Mouse (Mus musculus) midbrain, embryonic 16.5 days (tissue): ENCODE results near the gene Sbno2. TPM values are rescaled to one million over a fixed set of nuclear protein-coding genes. Genes with fewer than 3 reads are reported as not detected.

Experiments
- ATAC-seq: fragments of 200-750 bp; cut with Nextera tagmentation; 2 replicates; pipeline ENCODE4 v1.8.0; 2017; ENCODE audit warnings: moderate TSS enrichment
- H3K27ac ChIP-seq: fragments of 300-500 bp; sonication (generic); 2 replicates; pipeline ENCODE4 v1.5.1; 2014; ENCODE audit warnings: mild to moderate bottlenecking, low read length, mixed read lengths
- H3K27me3 ChIP-seq: fragments of 300-500 bp; sonication (generic); 2 replicates; pipeline ENCODE4 v1.6.1; 2014; ENCODE audit warnings: low read depth, low read length, mixed read lengths; ENCODE audit not compliant: control insufficient read depth, insufficient read depth
- H3K36me3 ChIP-seq: fragments of 300-500 bp; sonication (generic); 2 replicates; pipeline ENCODE4 v1.6.1; 2014; ENCODE audit warnings: mild to moderate bottlenecking, low read length, moderate library complexity, mixed read lengths; ENCODE audit not compliant: control insufficient read depth, insufficient read depth
- H3K4me1 ChIP-seq: fragments of 300-500 bp; sonication (generic); 2 replicates; pipeline ENCODE4 v1.6.1; 2014; ENCODE audit warnings: mild to moderate bottlenecking, low read length, mixed read lengths; ENCODE audit not compliant: control insufficient read depth, insufficient read depth
- H3K4me2 ChIP-seq: fragments of 300-500 bp; sonication (generic); 2 replicates; pipeline ENCODE4 v1.6.1; 2014; ENCODE audit warnings: mild to moderate bottlenecking, low read length, mixed read lengths
- H3K4me3 ChIP-seq: fragments of 300-500 bp; sonication (generic); 2 replicates; pipeline ENCODE4 v1.5.1; 2014; ENCODE audit warnings: low read depth, mild to moderate bottlenecking, low read length, moderate library complexity, mixed read lengths
- H3K9ac ChIP-seq: fragments of 300-500 bp; sonication (generic); 2 replicates; pipeline ENCODE4 v1.6.1; 2014; ENCODE audit warnings: low read depth, low read length, mixed read lengths
- H3K9me3 ChIP-seq: fragments of 300-500 bp; sonication (generic); replicated peaks from 2 replicates; pipeline ENCODE4 v1.6.1; 2014; ENCODE audit warnings: mild to moderate bottlenecking, low read length, mixed read lengths; ENCODE audit not compliant: control insufficient read depth, poor library complexity, severe bottlenecking
- WGBS: fragments of 180-500 bp; shearing (Covaris S2); extraction: QIAGEN DNeasy Blood & Tissue Kit; methylation state at CpG from one replicate; pipeline ENCODE4 v1.1.7; 2014; 5-methylcytosine and 5-hydroxymethylcytosine counted together
- polyA plus RNA-seq: library from polyadenylated mRNA; unstranded; fragments of >200 nt; fragmentation: Nextera tagmentation; extraction: Ambion mirVana; gene quantifications from 2 replicates; pipeline ENCODE4 v1.2.1, GENCODE M21; 2015

Gene Sbno2
- polyA plus RNA-seq, 1 experiment from 2014 or later: 11.6 TPM

DNA sequence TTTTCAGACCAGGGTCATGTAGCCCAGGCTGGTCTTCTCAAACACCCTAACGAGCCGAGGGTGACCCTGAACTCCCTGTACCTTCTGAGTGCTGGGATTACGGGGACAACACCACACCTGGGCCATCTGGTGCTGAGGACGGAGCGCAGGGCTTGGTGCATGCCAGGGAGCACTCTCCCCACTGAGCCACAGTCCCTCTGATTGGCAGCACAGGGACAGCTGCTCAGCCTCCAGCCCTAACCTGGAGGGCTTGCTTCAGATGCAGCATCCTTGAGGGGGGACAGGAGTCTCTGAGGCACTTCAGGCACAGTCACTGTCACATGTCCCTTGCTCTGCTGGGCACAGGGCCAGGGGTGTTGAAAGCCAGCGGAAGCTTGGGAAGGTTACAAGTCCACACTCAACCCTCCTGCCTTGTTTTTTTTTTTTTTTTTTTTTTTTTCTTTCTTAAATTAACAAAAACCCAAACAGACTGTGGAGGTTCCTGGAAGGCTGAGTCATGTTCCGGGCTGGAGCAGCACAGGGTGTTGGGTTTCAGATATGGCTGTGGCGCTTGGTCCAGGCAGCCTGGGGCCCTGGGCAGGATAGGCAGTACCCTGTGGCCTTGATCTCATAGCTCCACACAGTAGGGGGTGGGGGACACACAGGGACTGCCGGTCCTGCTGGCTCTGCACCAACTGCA lies 34.4 kb downstream of the Sbno2 start:
- H3K27ac ChIP-seq: no peak overlapping the region
- H3K36me3 ChIP-seq: no peaks in the 10 kb centered on the region
- ATAC-seq: 0 out of 2 replicates have a peak, but pooled peaks have one; percentile 33
- H3K9me3 ChIP-seq: no peaks in the 10 kb centered on the region
- H3K4me3 ChIP-seq: no peak overlapping the region
- no peaks in the 10 kb centered on the region for H3K27me3 ChIP-seq
- peaks cover 4% of the 10 kb centered on the region; the same call in 1 of the 2 replicates for H3K4me1 ChIP-seq
- no peak overlapping the region for H3K9ac ChIP-seq
- H3K4me2 ChIP-seq: no peak overlapping the region
- 68% methylated on average over 9 of the region's 9 CpGs for WGBS

DNA sequence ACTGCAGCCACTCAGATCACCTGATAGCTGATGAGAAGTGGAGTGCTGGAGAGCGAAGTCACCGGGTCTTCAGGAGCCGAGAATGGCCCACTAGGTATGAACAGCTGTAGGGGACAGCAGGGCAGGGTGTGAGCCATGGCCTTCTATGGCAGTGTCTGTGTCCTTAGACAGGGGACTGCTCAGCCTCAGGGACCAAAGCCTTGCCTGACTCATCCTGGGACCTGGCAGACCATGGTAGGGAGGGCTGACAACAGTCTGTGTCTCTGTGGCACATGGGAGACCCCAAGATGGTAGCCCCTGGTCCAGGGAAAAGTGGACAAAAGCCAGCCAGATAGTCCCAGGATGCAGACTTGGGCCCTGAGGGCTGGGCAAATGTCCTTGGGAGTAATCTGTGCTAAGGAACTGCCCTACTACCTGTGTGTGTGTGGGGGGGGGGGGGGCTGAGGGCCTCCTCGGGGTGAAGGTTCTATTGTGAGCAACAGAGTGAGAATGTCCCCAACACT lies 35.4 kb downstream of the Sbno2 start:
- ATAC-seq: no peak
- Histone ChIP-seq H3K4me2 (no peak overlapping the region), H3K4me1 (peaks cover 4% of the 10 kb centered on the region; the same call in 1 of the 2 replicates), H3K36me3 (0 out of 2 replicates have a peak, but pooled peaks cover 3% of the 10 kb centered on the region), H3K9ac (no peak overlapping the region), H3K9me3 (no peaks in the 10 kb centered on the region), H3K27ac (no peak overlapping the region), H3K27me3 (no peaks in the 10 kb centered on the region), H3K4me3 (no peak overlapping the region)
- 91% methylated on average over 4 of the region's 4 CpGs for WGBS

- H3K4me1 ChIP-seq: peaks cover 4% of the 10 kb centered on the region; the same call in 1 of the 2 replicates
- H3K9ac ChIP-seq: no peak overlapping the region
- no peaks in the 10 kb centered on the region for H3K27me3 ChIP-seq
- no peak for ATAC-seq
- H3K9me3 ChIP-seq: no peaks in the 10 kb centered on the region
- H3K4me2 ChIP-seq: no peak overlapping the region
- H3K36me3 ChIP-seq: 0 out of 2 replicates have a peak, but pooled peaks cover 3% of the 10 kb centered on the region
- H3K4me3 ChIP-seq: no peak overlapping the region
- WGBS: 84% methylated on average over 6 of the region's 7 CpGs
- no peak overlapping the region for H3K27ac ChIP-seq
Measured at GRCm38 (mm10) chr10:80069251-80069650, 36.1 kb downstream of the Sbno2 start.

DNA sequence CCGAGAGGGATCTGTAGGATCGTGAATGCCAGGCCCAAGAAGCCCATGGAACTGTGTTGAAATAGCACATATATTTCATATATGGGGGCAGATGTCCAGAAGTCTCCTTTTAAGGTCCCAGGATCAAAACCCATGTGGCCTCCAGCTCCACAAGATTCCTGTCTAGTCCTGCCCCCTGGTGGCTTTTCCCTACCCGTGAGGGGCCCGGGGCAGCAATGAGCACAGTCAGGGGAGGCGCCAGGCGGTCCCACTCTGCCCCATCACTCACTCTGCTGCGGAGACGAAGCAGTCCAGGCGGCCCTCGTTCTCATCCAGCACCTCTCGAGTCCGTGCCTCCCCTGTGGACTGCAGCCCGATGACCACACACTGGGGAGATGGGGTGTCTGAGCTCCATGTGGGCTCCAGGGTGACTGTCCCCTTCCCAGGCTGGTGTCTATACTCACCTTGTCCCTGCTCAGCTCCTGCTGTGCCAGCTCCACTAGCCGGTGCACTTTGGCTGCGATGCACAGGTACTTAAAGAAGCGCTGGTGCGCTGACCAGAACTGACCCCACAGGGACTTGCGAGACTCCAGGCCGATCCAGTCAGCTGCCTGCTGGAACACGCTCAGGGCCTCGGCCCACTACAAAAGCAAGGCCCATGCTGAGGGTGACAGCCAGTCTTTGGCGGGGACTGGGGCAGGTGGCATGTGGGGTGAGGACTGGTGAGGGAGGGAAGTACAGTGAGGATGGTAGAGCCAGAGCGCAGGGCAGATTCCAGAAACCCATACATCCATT lies 41.3 kb downstream of the Sbno2 start:
- Histone ChIP-seq H3K4me1 (no peaks in the 10 kb centered on the region), H3K27ac (no peak overlapping the region), H3K27me3 (no peaks in the 10 kb centered on the region), H3K9ac (no peak overlapping the region), H3K4me3 (no peak overlapping the region), H3K36me3 (peaks cover 22% of the 10 kb centered on the region), H3K9me3 (no peaks in the 10 kb centered on the region), H3K4me2 (no peak overlapping the region)
- ATAC-seq: no peak
- 76% methylated on average over 23 of the region's 23 CpGs for WGBS

DNA sequence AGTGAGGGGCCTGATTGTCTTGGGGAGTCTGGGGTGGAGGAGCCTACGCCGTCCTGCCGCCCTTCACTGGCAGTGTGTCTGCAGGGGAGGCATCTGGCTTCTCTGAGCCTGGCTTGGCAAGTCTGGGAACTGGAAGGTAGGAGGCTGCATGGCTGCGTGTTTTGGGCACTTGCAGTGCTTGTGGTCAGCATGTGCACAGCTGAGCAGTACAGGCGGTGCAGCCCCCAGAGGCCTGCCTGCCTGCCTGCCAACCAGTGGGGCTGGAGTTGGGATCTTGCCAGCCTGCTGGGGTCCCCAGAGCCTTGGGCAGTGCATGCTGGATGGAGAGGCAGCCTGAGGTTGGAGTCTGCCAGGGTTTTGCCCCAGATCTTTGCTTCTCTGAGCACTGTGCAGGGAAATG lies 42.3 kb downstream of the Sbno2 start:
- Histone ChIP-seq H3K4me1 (no peaks in the 10 kb centered on the region), H3K9me3 (no peaks in the 10 kb centered on the region), H3K36me3 (peaks cover 22% of the 10 kb centered on the region), H3K27ac (no peak overlapping the region), H3K27me3 (no peaks in the 10 kb centered on the region), H3K4me2 (no peak overlapping the region), H3K9ac (no peak overlapping the region), H3K4me3 (no peak overlapping the region)
- WGBS: 72% methylated on average over 5 of the region's 5 CpGs
- no peak for ATAC-seq

DNA sequence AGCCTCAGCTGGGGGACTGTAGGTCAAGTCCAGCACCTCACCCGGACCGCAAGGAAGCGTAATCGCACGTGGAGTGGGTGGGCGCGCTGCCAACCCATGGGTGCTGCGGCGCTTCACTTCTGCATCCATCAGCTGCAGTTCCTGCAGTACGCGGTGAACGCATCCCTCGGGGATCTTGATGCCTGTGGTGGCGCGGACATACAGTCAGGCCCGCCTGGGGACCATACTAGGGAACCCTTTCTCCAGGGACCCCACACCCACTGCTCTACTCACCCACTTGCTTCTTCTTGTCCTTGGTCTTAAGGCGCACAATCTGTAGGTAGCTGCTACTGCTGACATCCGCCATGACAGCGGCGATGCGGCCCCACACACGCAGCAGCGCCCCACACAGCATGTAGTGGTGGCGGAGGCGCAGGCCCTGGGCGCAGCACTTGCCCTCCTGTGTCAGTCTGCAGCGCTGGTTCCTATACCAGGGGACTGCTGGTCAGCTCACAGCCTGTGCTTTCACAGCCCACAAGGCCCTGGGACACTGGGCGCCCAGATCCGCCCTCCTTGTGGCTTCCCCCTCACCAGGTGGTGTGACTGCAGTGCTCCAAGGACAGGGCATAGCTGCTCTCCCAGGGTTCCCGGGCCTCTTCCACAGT lies 47.6 kb downstream of the Sbno2 start:
- H3K4me2 ChIP-seq: no peak overlapping the region
- H3K27me3 ChIP-seq: no peaks in the 10 kb centered on the region
- no peak overlapping the region for H3K27ac ChIP-seq
- H3K36me3 ChIP-seq: peaks cover 30% of the 10 kb centered on the region
- ATAC-seq: no peak
- 77% methylated on average over 30 of the region's 30 CpGs for WGBS
- no peak overlapping the region for H3K9ac ChIP-seq
- H3K4me1 ChIP-seq: peaks cover 13% of the 10 kb centered on the region
- no peaks in the 10 kb centered on the region for H3K9me3 ChIP-seq
- no peak overlapping the region for H3K4me3 ChIP-seq

DNA sequence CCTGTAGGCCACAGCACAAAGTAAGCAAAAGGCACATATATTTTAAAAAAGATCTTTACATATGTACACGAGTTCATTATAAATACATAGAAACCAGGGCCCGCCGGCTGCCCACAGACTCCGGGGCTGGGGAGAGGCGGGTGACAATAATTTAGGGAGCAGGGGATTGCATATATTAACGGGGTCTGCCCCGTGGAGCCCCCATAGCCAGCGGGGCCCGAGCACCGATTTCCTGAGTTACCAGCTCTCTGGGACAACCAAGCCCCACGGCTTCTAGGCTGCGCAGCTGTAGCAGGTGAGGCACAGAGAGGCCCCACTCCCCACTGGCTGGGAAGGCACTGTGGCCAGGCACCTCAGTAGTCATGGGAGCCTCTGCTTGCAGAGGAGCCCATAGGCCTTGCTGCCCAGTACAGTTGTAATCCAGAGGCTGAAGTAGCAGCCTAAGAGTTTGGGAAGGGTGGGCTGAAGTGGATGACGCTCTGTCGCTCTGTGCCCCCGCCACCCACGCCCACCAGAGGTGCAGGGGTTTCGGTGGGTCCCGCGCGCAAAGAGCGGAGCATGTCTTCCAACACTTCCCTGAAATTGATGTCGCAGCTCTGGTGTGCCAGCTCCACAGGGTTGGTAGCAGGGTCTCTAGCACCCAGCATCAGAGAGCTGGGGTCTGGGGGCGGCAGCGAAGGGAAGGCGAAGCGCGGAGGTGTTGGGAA lies 48.2 kb downstream of the Sbno2 start:
- H3K9me3 ChIP-seq: no peaks in the 10 kb centered on the region
- WGBS: 91% methylated on average over 27 of the region's 27 CpGs
- no peak overlapping the region for H3K4me3 ChIP-seq
- H3K4me1 ChIP-seq: peaks cover 13% of the 10 kb centered on the region
- H3K27ac ChIP-seq: no peak overlapping the region
- no peak overlapping the region for H3K4me2 ChIP-seq
- no peak for ATAC-seq
- peaks cover 27% of the 10 kb centered on the region for H3K36me3 ChIP-seq
- no peaks in the 10 kb centered on the region for H3K27me3 ChIP-seq
- H3K9ac ChIP-seq: no peak overlapping the region

GRCm38 (mm10) chr10:80056506-80056905 lies 48.9 kb downstream of the Sbno2 start:
- Histone ChIP-seq H3K9ac (no peak overlapping the region), H3K36me3 (peaks cover 24% of the 10 kb centered on the region), H3K4me1 (peaks cover 13% of the 10 kb centered on the region), H3K27ac (no peak overlapping the region), H3K27me3 (no peaks in the 10 kb centered on the region), H3K4me2 (no peak overlapping the region), H3K9me3 (no peaks in the 10 kb centered on the region), H3K4me3 (no peak overlapping the region)
- no peak for ATAC-seq
- 89% methylated on average over 4 of the region's 4 CpGs for WGBS
